Mouse (Mus musculus) myocyte (in vitro differentiated cells): Measurements from ENCODE around the gene Madd.

ENCODE experiments used
- CEBPB ChIP-seq: IDR thresholded peaks from 2 replicates; pipeline ENCODE4 v1.6.1; 2011; ENCODE audit warnings: mild to moderate bottlenecking, moderate library complexity; ENCODE audit not compliant: poor library complexity, insufficient read depth, severe bottlenecking
- E2F4 ChIP-seq: IDR thresholded peaks from one replicate; pipeline ENCODE4 v1.6.1; 2011; ENCODE audit warnings: mild to moderate bottlenecking, control low read depth, moderate library complexity; ENCODE audit not compliant: insufficient read depth
- MAX ChIP-seq: IDR thresholded peaks from one replicate; pipeline ENCODE4 v1.6.1; 2011; ENCODE audit warnings: low read depth, mild to moderate bottlenecking, control low read depth
- MYOD1 ChIP-seq, 3 experiments: IDR thresholded peaks; one replicate each; pipeline ENCODE4 v1.6.1; 2011; ENCODE audit warnings: control low read depth in 2 of 3, low read depth in 2 of 3, mild to moderate bottlenecking in 2 of 3, moderate library complexity in 1 of 3; ENCODE audit not compliant: insufficient read length in 2 of 3, control insufficient read depth in 1 of 3
- MYOG ChIP-seq, 3 experiments: IDR thresholded peaks; one replicate each; pipeline ENCODE4 v1.6.1; 2011; ENCODE audit warnings: control low read depth in 2 of 3, low read depth in 2 of 3, mild to moderate bottlenecking in 2 of 3; ENCODE audit not compliant: insufficient read length in 2 of 3, control insufficient read depth in 1 of 3, insufficient read depth in 1 of 3
- POLR2A ChIP-seq: IDR thresholded peaks from one replicate; pipeline ENCODE4 v1.6.1; 2011; ENCODE audit warnings: low read depth, mild to moderate bottlenecking, control low read depth, moderate library complexity; ENCODE audit not compliant: insufficient read length
- SRF ChIP-seq: IDR thresholded peaks from one replicate; pipeline ENCODE4 v1.6.1; 2011; ENCODE audit warnings: low read depth; ENCODE audit not compliant: control insufficient read depth, insufficient read length
- TCF3 ChIP-seq: IDR thresholded peaks from one replicate; pipeline ENCODE4 v1.6.1; 2011; ENCODE audit warnings: low read depth, control low read depth; ENCODE audit not compliant: insufficient read length

DNA sequence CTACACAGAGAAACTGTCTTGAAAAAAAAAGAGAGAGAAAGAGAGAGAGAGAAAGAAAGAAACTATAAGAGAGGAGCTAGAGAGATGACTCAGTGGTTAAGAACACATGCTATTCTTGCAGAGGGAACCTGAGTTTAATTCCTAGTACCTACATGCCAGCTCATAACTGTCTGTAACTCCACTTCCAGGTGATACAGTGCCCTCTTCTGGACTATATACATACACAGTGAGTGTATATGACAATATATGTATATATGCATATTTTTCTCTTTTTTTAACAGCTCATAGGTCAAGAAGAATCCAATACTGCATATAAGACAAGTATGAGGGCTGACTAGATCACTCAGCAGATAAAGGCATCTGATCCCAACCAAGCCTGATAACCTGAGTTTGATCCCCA lies 29.7 kb upstream of the Madd start:
- TF ChIP-seq SRF = no peak
- no peak for TF ChIP-seq MAX
- no peak for TF ChIP-seq TCF3
- TF ChIP-seq POLR2A = no peak
- no peak for TF ChIP-seq MYOG (IDR thresholded peaks at IDR 0.05; ENCODE audit: control insufficient read depth in 1 of 3, insufficient read depth in 1 of 3, insufficient read length in 2 of 3, low read depth in 2 of 3)
- TF ChIP-seq CEBPB = no peak
- TF ChIP-seq E2F4 = no peak
- no peak for TF ChIP-seq MYOD1 (IDR thresholded peaks at IDR 0.05; ENCODE audit: control insufficient read depth in 1 of 3, insufficient read length in 2 of 3, low read depth in 2 of 3)
